Mouse (Mus musculus): ENCODE results near the gene B4galt3. TPM values are rescaled to one million over a fixed set of nuclear protein-coding genes. Genes with fewer than 3 reads are reported as not detected.

B4galt3 gene
- polyA plus RNA-seq, 1 experiment from 2014 or later: 92.6 TPM

DNA sequence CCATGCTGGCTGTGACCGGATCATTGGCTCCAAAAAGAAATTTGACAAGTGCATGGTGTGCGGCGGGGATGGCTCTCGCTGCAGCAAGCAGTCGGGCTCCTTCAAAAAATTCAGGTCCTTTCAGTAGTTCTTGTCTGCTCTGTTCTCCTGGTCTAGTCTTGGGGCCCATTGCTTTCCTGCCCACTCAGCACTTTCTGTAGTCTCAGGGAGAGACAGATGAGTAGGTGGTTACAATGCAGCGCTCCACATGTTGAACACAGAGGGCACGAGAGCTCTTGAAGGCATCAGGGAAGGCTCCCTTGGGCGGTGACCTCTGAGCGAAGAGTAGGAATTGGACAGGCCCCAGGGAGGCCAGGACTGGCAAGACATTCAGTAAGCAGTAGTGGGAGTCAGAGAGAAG lies 12.3 kb upstream of the B4galt3 start:
- H3K36me3 ChIP-seq (ENCODE audit: control insufficient read depth, insufficient read depth, low read length): no peaks in the 10 kb centered on the region
- H3K9me3 ChIP-seq (ENCODE audit: control insufficient read depth, low read length): no peaks in the 10 kb centered on the region
- H3K27me3 ChIP-seq (ENCODE audit: control insufficient read depth, insufficient read depth, low read depth, low read length): no peaks in the 10 kb centered on the region
- H3K4me1 ChIP-seq (replicated peaks; ENCODE audit: control insufficient read depth, insufficient read depth, low read length): peaks cover 27% of the 10 kb centered on the region
- WGBS: 81% methylated on average over 9 of the region's 9 CpGs
- H3K4me2 ChIP-seq (ENCODE audit: low read depth, low read length): no peak overlapping the region
- H3K4me3 ChIP-seq (ENCODE audit: low read length): no peak overlapping the region
- H3K9ac ChIP-seq (ENCODE audit: low read length): no peak overlapping the region
- H3K27ac ChIP-seq (ENCODE audit: low read length): no peak overlapping the region
- no peak for ATAC-seq (ENCODE audit: low read depth)

GRCm38 (mm10) chr1:171258921-171259320 lies 11.2 kb upstream of the B4galt3 start:
- H3K4me2 ChIP-seq (ENCODE audit: low read depth, low read length): no peak overlapping the region
- H3K9ac ChIP-seq (ENCODE audit: low read length): no peak overlapping the region

GRCm38 (mm10) chr1:171260316-171260715 lies 9.8 kb upstream of the B4galt3 start:
- no peak for ATAC-seq (ENCODE audit: low read depth)
- no peak overlapping the region for H3K9ac ChIP-seq (ENCODE audit: low read length)
- no peak overlapping the region for H3K4me3 ChIP-seq (ENCODE audit: low read length)
- no peak overlapping the region for H3K4me2 ChIP-seq (ENCODE audit: low read depth, low read length)
- no peaks in the 10 kb centered on the region for H3K27me3 ChIP-seq (ENCODE audit: control insufficient read depth, insufficient read depth, low read depth, low read length)
- H3K36me3 ChIP-seq (ENCODE audit: control insufficient read depth, insufficient read depth, low read length): no peaks in the 10 kb centered on the region
- no peaks in the 10 kb centered on the region for H3K9me3 ChIP-seq (ENCODE audit: control insufficient read depth, low read length)
- peaks cover 31% of the 10 kb centered on the region for H3K4me1 ChIP-seq (replicated peaks; ENCODE audit: control insufficient read depth, insufficient read depth, low read length)
- peak overlapping the region; percentile 4; the same call in 1 of the 2 replicates for H3K27ac ChIP-seq (ENCODE audit: low read length)
- 35% methylated on average over 3 of the region's 3 CpGs for WGBS

More at GRCm38 (mm10) chr1:171258921-171259320, 11.2 kb upstream of the B4galt3 start:
- no peak for ATAC-seq (ENCODE audit: low read depth)
- peaks cover 31% of the 10 kb centered on the region for H3K4me1 ChIP-seq (replicated peaks; ENCODE audit: control insufficient read depth, insufficient read depth, low read length)
- H3K27me3 ChIP-seq (ENCODE audit: control insufficient read depth, insufficient read depth, low read depth, low read length): no peaks in the 10 kb centered on the region
- no peaks in the 10 kb centered on the region for H3K9me3 ChIP-seq (ENCODE audit: control insufficient read depth, low read length)
- 76% methylated on average over 17 of the region's 17 CpGs for WGBS
- H3K27ac ChIP-seq (ENCODE audit: low read length): no peak overlapping the region
- H3K36me3 ChIP-seq (ENCODE audit: control insufficient read depth, insufficient read depth, low read length): no peaks in the 10 kb centered on the region
- H3K4me3 ChIP-seq (ENCODE audit: low read length): no peak overlapping the region

- ATAC-seq (ENCODE audit: low read depth): peak; percentile 88
- Histone ChIP-seq H3K9me3 (ENCODE audit: control insufficient read depth, low read length) (no peaks in the 10 kb centered on the region), H3K4me2 (ENCODE audit: low read depth, low read length) (peak overlapping the region; percentile 48), H3K4me1 (replicated peaks; ENCODE audit: control insufficient read depth, insufficient read depth, low read length) (peaks cover 31% of the 10 kb centered on the region), H3K27me3 (ENCODE audit: control insufficient read depth, insufficient read depth, low read depth, low read length) (no peaks in the 10 kb centered on the region), H3K27ac (ENCODE audit: low read length) (peak overlapping the region; percentile 97), H3K9ac (ENCODE audit: low read length) (peak overlapping the region; percentile 38; the same call in 1 of the 2 replicates), H3K36me3 (ENCODE audit: control insufficient read depth, insufficient read depth, low read length) (no peaks in the 10 kb centered on the region), H3K4me3 (ENCODE audit: low read length) (peak overlapping the region; percentile 24)
- 1% methylated on average over 8 of the region's 8 CpGs for WGBS
Observed at GRCm38 (mm10) chr1:171262594-171263130, 7.5 kb upstream of the B4galt3 start.

- H3K9ac ChIP-seq (ENCODE audit: low read length): no peak overlapping the region
- peak; percentile 93 for ATAC-seq (ENCODE audit: low read depth)
- H3K4me1 ChIP-seq (replicated peaks; ENCODE audit: control insufficient read depth, insufficient read depth, low read length): peaks cover 31% of the 10 kb centered on the region
- no peaks in the 10 kb centered on the region for H3K27me3 ChIP-seq (ENCODE audit: control insufficient read depth, insufficient read depth, low read depth, low read length)
- H3K27ac ChIP-seq (ENCODE audit: low read length): peak overlapping the region; percentile 97
- WGBS: 0% methylated on average over 1 of the region's 2 CpGs
- H3K4me2 ChIP-seq (ENCODE audit: low read depth, low read length): peak overlapping the region; percentile 48; the same call in 1 of the 2 replicates
- no peak overlapping the region for H3K4me3 ChIP-seq (ENCODE audit: low read length)
- H3K36me3 ChIP-seq (ENCODE audit: control insufficient read depth, insufficient read depth, low read length): no peaks in the 10 kb centered on the region
- no peaks in the 10 kb centered on the region for H3K9me3 ChIP-seq (ENCODE audit: control insufficient read depth, low read length)
Observed at GRCm38 (mm10) chr1:171263185-171263611, 6.9 kb upstream of the B4galt3 start.

GRCm38 (mm10) chr1:171263666-171264461 lies 6.3 kb upstream of the B4galt3 start:
- Histone ChIP-seq H3K4me1 (replicated peaks; ENCODE audit: control insufficient read depth, insufficient read depth, low read length) (peaks cover 31% of the 10 kb centered on the region), H3K9me3 (ENCODE audit: control insufficient read depth, low read length) (no peaks in the 10 kb centered on the region), H3K4me2 (ENCODE audit: low read depth, low read length) (no peak overlapping the region), H3K9ac (ENCODE audit: low read length) (no peak overlapping the region), H3K27ac (ENCODE audit: low read length) (peak overlapping the region; percentile 92), H3K36me3 (ENCODE audit: control insufficient read depth, insufficient read depth, low read length) (no peaks in the 10 kb centered on the region), H3K27me3 (ENCODE audit: control insufficient read depth, insufficient read depth, low read depth, low read length) (no peaks in the 10 kb centered on the region), H3K4me3 (ENCODE audit: low read length) (no peak overlapping the region)
- ATAC-seq (ENCODE audit: low read depth): peak; percentile 5
- WGBS: 65% methylated on average over 3 of the region's 3 CpGs

DNA sequence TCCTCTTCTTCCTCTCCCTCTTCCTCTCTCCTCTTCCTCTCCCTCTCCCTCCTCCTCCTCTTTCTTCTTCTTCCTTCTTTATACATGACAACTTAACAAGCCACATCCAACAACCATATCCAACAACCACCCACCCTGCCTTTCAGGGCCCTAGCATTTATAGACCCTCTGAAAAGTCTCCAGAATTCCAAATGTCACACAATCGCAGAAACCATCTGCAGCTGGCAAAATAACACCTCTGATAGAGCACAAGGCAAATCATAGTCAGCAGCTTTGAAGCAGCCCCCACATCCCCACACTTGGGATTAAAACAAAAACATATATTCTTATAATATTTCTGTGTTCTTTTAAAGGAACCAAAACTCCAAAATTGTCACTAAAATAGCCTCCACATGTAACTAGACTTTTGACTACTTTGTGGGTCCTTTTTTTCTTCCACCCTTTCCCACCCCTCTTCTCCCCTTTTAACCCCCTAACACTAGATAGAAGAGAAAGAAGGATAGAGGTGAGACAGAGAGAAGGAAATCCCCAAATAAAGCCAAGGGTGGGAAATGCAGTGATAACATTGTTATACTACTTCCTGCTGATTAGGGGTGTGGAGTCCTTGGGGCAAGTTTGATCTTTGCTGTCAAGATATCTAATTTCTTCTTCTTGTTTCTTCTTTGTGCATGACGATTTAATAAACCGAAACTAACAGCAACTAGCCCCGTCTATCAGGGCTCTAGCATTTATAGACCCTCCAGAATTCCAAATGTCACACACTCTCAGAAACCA lies 4.0 kb upstream of the B4galt3 start:
- no peak overlapping the region for H3K27ac ChIP-seq (ENCODE audit: low read length)
- H3K4me1 ChIP-seq (replicated peaks; ENCODE audit: control insufficient read depth, insufficient read depth, low read length): peaks cover 22% of the 10 kb centered on the region
- H3K27me3 ChIP-seq (ENCODE audit: control insufficient read depth, insufficient read depth, low read depth, low read length): no peaks in the 10 kb centered on the region
- no peak overlapping the region for H3K9ac ChIP-seq (ENCODE audit: low read length)
- H3K4me3 ChIP-seq (ENCODE audit: low read length): no peak overlapping the region
- no peaks in the 10 kb centered on the region for H3K36me3 ChIP-seq (ENCODE audit: control insufficient read depth, insufficient read depth, low read length)
- no peak for ATAC-seq (ENCODE audit: low read depth)
- no peaks in the 10 kb centered on the region for H3K9me3 ChIP-seq (ENCODE audit: control insufficient read depth, low read length)
- H3K4me2 ChIP-seq (ENCODE audit: low read depth, low read length): no peak overlapping the region
- 42% methylated on average over 4 of the region's 4 CpGs for WGBS

DNA sequence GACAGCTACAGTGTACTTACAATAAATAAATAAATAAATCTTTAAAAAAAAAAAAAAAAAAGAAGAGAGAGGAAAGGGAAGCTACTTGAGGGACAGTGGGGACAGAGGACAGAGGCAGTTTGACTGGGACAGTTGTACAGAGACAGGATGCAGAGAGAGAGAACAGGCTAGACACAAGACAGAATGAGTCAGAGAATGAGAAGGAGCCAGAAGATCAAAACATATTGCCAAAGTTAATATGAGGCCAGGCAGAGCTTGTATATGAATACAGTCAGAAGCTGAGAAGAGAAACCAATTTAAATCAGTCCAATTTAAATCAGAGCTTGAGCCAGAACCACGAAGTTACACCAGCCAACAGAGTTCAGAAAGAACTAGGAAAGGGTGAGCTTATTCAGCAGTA lies 1.8 kb upstream of the B4galt3 start:
- peaks cover 6% of the 10 kb centered on the region; the same call in 1 of the 2 replicates for H3K36me3 ChIP-seq (ENCODE audit: control insufficient read depth, insufficient read depth, low read length)
- no peak overlapping the region for H3K9ac ChIP-seq (ENCODE audit: low read length)
- ATAC-seq (ENCODE audit: low read depth): no peak
- peaks cover 19% of the 10 kb centered on the region for H3K4me1 ChIP-seq (replicated peaks; ENCODE audit: control insufficient read depth, insufficient read depth, low read length)
- no peak overlapping the region for H3K4me2 ChIP-seq (ENCODE audit: low read depth, low read length)
- H3K27ac ChIP-seq (ENCODE audit: low read length): no peak overlapping the region
- no peak overlapping the region for H3K4me3 ChIP-seq (ENCODE audit: low read length)
- 70% methylated on average over 1 of the region's 1 CpGs for WGBS
- no peaks in the 10 kb centered on the region for H3K27me3 ChIP-seq (ENCODE audit: control insufficient read depth, insufficient read depth, low read depth, low read length)
- H3K9me3 ChIP-seq (ENCODE audit: control insufficient read depth, low read length): no peaks in the 10 kb centered on the region

GRCm38 (mm10) chr1:171270573-171270900 lies 409 bp downstream of the B4galt3 start:
- Histone ChIP-seq H3K4me2 (ENCODE audit: low read depth, low read length) (peak overlapping the region; percentile 73), H3K27me3 (ENCODE audit: control insufficient read depth, insufficient read depth, low read depth, low read length) (no peaks in the 10 kb centered on the region), H3K4me3 (ENCODE audit: low read length) (peak overlapping the region; percentile 77), H3K9ac (ENCODE audit: low read length) (peak overlapping the region; percentile 81), H3K27ac (ENCODE audit: low read length) (peak overlapping the region; percentile 80), H3K36me3 (ENCODE audit: control insufficient read depth, insufficient read depth, low read length) (peaks cover 26% of the 10 kb centered on the region), H3K4me1 (replicated peaks; ENCODE audit: control insufficient read depth, insufficient read depth, low read length) (peaks cover 15% of the 10 kb centered on the region), H3K9me3 (ENCODE audit: control insufficient read depth, low read length) (no peaks in the 10 kb centered on the region)
- under 1% methylated on average over 19 of the region's 19 CpGs for WGBS
- peak; percentile 82 for ATAC-seq (ENCODE audit: low read depth)
